Mouse (Mus musculus): ENCODE data around the gene Ccdc162. TPM values are rescaled to one million over a fixed set of nuclear protein-coding genes. Genes with fewer than 3 reads are reported as not detected.
A peak's percentile ranks its signal among the peaks of the same experiment; 100 is the strongest.

Gene Ccdc162
- polyA plus RNA-seq, 1 experiment from 2014 or later: 1.4 TPM

GRCm38 (mm10) chr10:41583383-41583782 is 133.1 kb downstream of the Ccdc162 start:
- H3K4me3 ChIP-seq: no peak overlapping the region
- peak overlapping the region; percentile 35; the same call in 1 of the 2 replicates for H3K27ac ChIP-seq
- H3K36me3 ChIP-seq: no peaks in the 10 kb centered on the region
- H3K27me3 ChIP-seq: no peaks in the 10 kb centered on the region
- ATAC-seq (ENCODE audit: low FRiP score): no peak
- no peak overlapping the region for H3K4me2 ChIP-seq (replicated peaks)
- no peaks in the 10 kb centered on the region for H3K9me3 ChIP-seq (replicated peaks)
- H3K9ac ChIP-seq: no peak overlapping the region
- peaks cover 7% of the 10 kb centered on the region; the same call in 1 of the 2 replicates for H3K4me1 ChIP-seq
- 67% methylated on average over 6 of the region's 6 CpGs for WGBS

DNA sequence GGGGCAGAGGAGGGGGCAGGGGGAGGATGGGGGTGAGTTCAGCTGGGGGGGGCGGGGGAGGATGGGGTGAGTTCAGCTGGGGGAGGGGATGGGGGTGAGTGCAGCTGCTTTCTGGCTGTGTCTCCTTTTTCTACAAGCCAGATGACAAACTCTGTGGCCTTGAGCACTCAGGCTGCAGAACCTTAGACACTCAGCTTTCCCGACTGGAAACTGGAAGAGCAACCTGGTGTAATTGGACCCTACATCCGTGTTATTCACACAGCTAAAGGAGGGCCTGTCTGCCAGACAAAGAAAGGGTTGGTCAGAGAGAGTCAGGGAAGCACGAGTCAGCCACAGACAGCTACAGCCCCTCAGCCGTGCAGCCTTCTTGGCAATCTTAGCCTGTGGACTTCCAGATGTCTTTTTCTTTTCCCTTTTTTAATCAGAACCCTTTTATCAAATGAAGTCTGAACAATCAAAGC is 133.5 kb downstream of the Ccdc162 start:
- H3K4me2 ChIP-seq (replicated peaks): no peak overlapping the region
- H3K36me3 ChIP-seq: no peaks in the 10 kb centered on the region
- no peaks in the 10 kb centered on the region for H3K9me3 ChIP-seq (replicated peaks)
- peaks cover 7% of the 10 kb centered on the region; the same call in 1 of the 2 replicates for H3K4me1 ChIP-seq
- 2% methylated on average over 4 of the region's 5 CpGs for WGBS
- H3K4me3 ChIP-seq: no peak overlapping the region
- no peaks in the 10 kb centered on the region for H3K27me3 ChIP-seq
- H3K27ac ChIP-seq: peak overlapping the region; percentile 35; the same call in 1 of the 2 replicates
- ATAC-seq (ENCODE audit: low FRiP score): no peak
- no peak overlapping the region for H3K9ac ChIP-seq

DNA sequence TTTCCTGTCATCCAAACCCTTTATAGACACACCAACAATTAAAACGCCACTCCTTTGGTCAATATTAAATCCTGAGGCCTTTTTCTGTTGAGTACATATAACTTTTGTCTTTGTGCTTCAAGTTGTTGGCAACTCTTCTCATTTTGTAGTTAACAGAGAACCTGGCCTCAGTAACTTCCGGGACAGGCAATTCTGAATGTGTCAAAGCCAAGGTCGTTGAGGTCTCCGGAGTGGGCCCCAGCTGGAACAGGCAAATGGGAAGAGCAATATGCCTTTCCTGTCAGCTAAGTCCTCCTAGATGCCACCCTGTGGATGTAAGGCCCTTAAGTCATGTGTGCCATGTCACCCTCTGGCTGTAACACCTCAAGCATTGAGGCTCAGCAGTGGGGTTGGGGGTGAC is 136.0 kb downstream of the Ccdc162 start:
- Histone ChIP-seq H3K9me3 (replicated peaks) (no peaks in the 10 kb centered on the region), H3K36me3 (no peaks in the 10 kb centered on the region), H3K27ac (no peak overlapping the region), H3K4me3 (no peak overlapping the region), H3K4me1 (peaks cover 7% of the 10 kb centered on the region; the same call in 1 of the 2 replicates), H3K4me2 (replicated peaks) (no peak overlapping the region), H3K9ac (no peak overlapping the region), H3K27me3 (no peaks in the 10 kb centered on the region)
- ATAC-seq (ENCODE audit: low FRiP score): no peak
- WGBS: 78% methylated on average over 4 of the region's 4 CpGs

DNA sequence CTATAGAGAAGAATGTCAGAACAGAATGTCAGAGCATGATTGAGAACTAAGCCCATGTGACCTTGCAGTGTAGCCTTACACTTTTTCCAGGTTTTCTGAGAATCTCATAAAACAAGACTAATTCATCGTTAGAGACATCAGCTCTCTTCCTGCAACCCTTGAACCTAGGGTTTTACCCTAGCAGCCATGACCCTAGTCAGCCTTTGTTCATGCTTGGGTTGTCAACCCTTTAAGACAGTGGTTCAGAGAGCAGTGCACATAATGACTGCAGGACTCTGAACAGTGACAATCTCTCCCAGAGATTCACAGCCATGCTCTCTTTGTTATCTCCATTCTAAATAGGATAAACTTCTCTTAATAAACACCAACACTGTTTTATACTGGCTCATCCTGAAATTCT is 137.9 kb downstream of the Ccdc162 start:
- no peaks in the 10 kb centered on the region for H3K27me3 ChIP-seq
- WGBS: 69% methylated on average over 1 of the region's 1 CpGs
- no peak overlapping the region for H3K4me2 ChIP-seq (replicated peaks)
- ATAC-seq (ENCODE audit: low FRiP score): no peak
- H3K4me3 ChIP-seq: no peak overlapping the region
- H3K4me1 ChIP-seq: peaks cover 7% of the 10 kb centered on the region; the same call in 1 of the 2 replicates
- no peaks in the 10 kb centered on the region for H3K9me3 ChIP-seq (replicated peaks)
- no peak overlapping the region for H3K27ac ChIP-seq
- no peak overlapping the region for H3K9ac ChIP-seq
- no peaks in the 10 kb centered on the region for H3K36me3 ChIP-seq

GRCm38 (mm10) chr10:41576328-41576833 is 140.1 kb downstream of the Ccdc162 start:
- H3K4me1 ChIP-seq: no peaks in the 10 kb centered on the region
- H3K9ac ChIP-seq: no peak overlapping the region
- H3K4me2 ChIP-seq (replicated peaks): no peak overlapping the region
- ATAC-seq (ENCODE audit: low FRiP score): no peak
- H3K4me3 ChIP-seq: no peak overlapping the region
- no peaks in the 10 kb centered on the region for H3K27me3 ChIP-seq
- no peaks in the 10 kb centered on the region for H3K9me3 ChIP-seq (replicated peaks)
- H3K27ac ChIP-seq: no peak overlapping the region
- 86% methylated on average over 7 of the region's 7 CpGs for WGBS
- H3K36me3 ChIP-seq: no peaks in the 10 kb centered on the region

- H3K36me3 ChIP-seq: no peaks in the 10 kb centered on the region
- H3K9ac ChIP-seq: no peak overlapping the region
- no peaks in the 10 kb centered on the region for H3K27me3 ChIP-seq
- H3K27ac ChIP-seq: no peak overlapping the region
- 74% methylated on average over 8 of the region's 8 CpGs for WGBS
- H3K4me2 ChIP-seq (replicated peaks): no peak overlapping the region
- H3K4me1 ChIP-seq: no peaks in the 10 kb centered on the region
- no peaks in the 10 kb centered on the region for H3K9me3 ChIP-seq (replicated peaks)
- no peak for ATAC-seq (ENCODE audit: low FRiP score)
- H3K4me3 ChIP-seq: no peak overlapping the region
Measured at GRCm38 (mm10) chr10:41575451-41576327, 140.7 kb downstream of the Ccdc162 start.

GRCm38 (mm10) chr10:41573190-41573589 is 143.2 kb downstream of the Ccdc162 start:
- Histone ChIP-seq H3K27ac (no peak overlapping the region), H3K36me3 (no peaks in the 10 kb centered on the region), H3K9me3 (replicated peaks) (no peaks in the 10 kb centered on the region), H3K9ac (no peak overlapping the region), H3K4me2 (replicated peaks) (no peak overlapping the region), H3K4me1 (no peaks in the 10 kb centered on the region), H3K4me3 (no peak overlapping the region), H3K27me3 (no peaks in the 10 kb centered on the region)
- WGBS: 32% methylated on average over 6 of the region's 6 CpGs
- ATAC-seq (ENCODE audit: low FRiP score): no peak

GRCm38 (mm10) chr10:41572274-41572673 is 144.2 kb downstream of the Ccdc162 start:
- no peaks in the 10 kb centered on the region for H3K36me3 ChIP-seq
- H3K9me3 ChIP-seq (replicated peaks): no peaks in the 10 kb centered on the region
- no peaks in the 10 kb centered on the region for H3K27me3 ChIP-seq
- no peak overlapping the region for H3K4me2 ChIP-seq (replicated peaks)
- H3K9ac ChIP-seq: no peak overlapping the region
- 85% methylated on average over 4 of the region's 4 CpGs for WGBS
- H3K4me3 ChIP-seq: no peak overlapping the region
- no peak overlapping the region for H3K27ac ChIP-seq
- ATAC-seq (ENCODE audit: low FRiP score): no peak
- H3K4me1 ChIP-seq: no peaks in the 10 kb centered on the region

DNA sequence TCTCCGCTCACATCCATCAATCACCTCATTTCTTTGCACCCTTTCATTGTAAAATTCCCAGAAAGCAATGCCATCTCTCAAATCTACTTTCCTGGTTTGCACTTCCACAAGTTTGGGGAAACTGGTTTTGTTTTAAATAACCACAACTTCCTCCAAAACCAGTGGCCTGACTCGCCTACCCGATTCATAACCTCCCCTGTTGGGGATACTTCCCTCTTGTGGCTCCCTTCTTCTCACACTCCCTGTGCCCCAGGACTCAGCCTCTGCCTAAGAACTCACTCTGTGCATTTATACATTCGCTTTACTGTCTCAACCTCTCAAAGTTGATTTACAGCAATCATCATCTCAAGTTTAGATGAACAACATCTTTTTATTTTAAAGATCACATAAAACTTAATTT is 145.4 kb downstream of the Ccdc162 start:
- H3K4me3 ChIP-seq: no peak overlapping the region
- no peak overlapping the region for H3K27ac ChIP-seq
- no peak for ATAC-seq (ENCODE audit: low FRiP score)
- no peaks in the 10 kb centered on the region for H3K9me3 ChIP-seq (replicated peaks)
- WGBS: 88% methylated on average over 4 of the region's 4 CpGs
- no peak overlapping the region for H3K9ac ChIP-seq
- no peaks in the 10 kb centered on the region for H3K36me3 ChIP-seq
- H3K4me1 ChIP-seq: no peaks in the 10 kb centered on the region
- no peaks in the 10 kb centered on the region for H3K27me3 ChIP-seq
- no peak overlapping the region for H3K4me2 ChIP-seq (replicated peaks)

DNA sequence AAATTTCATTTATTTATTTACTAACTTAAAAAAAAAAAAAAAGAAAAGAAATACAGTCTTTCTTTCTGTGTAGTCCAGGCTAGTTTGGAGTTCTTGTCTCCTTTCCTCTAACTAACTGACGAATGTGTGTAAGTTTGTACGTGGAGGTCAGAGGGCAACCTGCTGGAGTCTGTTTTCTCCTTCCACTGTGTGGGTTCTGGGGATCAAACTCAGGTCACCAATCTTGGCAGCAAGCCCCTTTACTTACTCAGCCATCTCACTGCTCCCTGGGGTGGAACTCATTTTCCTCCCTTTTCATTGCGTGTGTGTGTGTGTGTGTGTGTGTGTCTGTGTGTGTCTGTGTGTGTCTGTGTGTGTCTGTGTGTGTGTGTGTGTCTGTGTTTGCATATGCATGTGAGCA is 148.1 kb downstream of the Ccdc162 start:
- Histone ChIP-seq H3K27me3 (no peaks in the 10 kb centered on the region), H3K4me2 (replicated peaks) (no peak overlapping the region), H3K36me3 (no peaks in the 10 kb centered on the region), H3K27ac (no peak overlapping the region), H3K9ac (no peak overlapping the region), H3K4me3 (no peak overlapping the region), H3K4me1 (no peaks in the 10 kb centered on the region), H3K9me3 (replicated peaks) (no peaks in the 10 kb centered on the region)
- no peak for ATAC-seq (ENCODE audit: low FRiP score)
- WGBS: 36% methylated on average over 3 of the region's 3 CpGs

DNA sequence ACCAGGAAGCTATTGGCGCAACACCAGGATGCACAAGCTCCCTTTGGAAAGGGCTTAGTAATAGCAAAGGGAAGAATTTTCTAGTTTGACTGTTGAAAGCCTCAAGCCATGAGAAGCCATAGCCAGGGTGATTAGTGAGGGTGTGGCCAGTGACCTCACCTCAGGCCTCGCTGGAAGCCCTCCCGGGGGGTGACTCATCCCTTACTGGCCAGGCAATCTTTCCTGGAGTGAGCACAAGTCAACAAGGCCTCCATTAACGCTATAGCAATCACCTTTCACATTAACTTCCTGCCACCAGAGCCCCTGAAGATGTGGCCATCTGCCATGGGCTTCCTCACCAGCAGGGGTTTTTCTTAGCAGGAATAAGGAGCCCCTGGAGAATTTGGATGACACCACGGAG is 151.3 kb downstream of the Ccdc162 start:
- Histone ChIP-seq H3K27ac (no peak overlapping the region), H3K4me2 (replicated peaks) (no peak overlapping the region), H3K36me3 (no peaks in the 10 kb centered on the region), H3K4me1 (no peaks in the 10 kb centered on the region), H3K4me3 (no peak overlapping the region), H3K27me3 (no peaks in the 10 kb centered on the region), H3K9me3 (replicated peaks) (peaks cover 14% of the 10 kb centered on the region; the same call in 1 of the 2 replicates), H3K9ac (no peak overlapping the region)
- ATAC-seq (ENCODE audit: low FRiP score): no peak
- 38% methylated on average over 5 of the region's 5 CpGs for WGBS

DNA sequence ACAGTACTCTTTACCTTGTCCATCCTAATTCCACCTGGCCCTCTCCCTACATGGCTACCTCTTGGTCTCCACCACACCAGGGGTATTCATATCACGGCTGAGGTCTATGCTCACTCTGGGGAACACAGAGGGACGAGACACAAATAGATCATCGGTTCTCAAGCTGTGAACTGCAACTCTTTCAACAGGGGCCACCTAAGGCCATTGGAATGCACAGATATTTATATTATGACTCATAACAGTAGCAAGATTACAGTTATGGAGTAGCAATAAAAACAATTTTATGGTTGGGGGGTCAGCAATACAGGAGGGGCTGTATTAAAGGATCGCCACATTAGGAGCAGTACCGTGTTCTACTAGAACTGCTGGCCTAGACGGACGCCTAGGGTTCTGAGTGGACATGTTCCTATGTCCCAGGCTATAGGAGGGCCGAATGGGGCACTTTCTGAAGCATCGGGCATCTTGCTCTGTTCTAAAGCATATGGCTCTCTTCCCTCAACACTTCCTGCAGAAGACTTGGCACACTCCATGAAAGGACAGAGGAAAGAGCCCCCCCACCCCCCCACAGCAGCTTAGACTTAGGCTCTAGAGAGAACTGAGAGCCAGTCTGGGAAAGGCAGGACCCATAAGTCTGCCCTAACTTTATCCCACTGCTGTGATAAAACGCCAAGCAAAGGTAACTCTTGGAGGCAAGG is 154.6 kb downstream of the Ccdc162 start:
- WGBS: 90% methylated on average over 10 of the region's 10 CpGs
- Histone ChIP-seq H3K9ac (no peak overlapping the region), H3K27me3 (no peaks in the 10 kb centered on the region), H3K27ac (no peak overlapping the region), H3K9me3 (replicated peaks) (peaks cover 14% of the 10 kb centered on the region; the same call in 1 of the 2 replicates), H3K4me1 (no peaks in the 10 kb centered on the region), H3K4me3 (no peak overlapping the region), H3K36me3 (no peaks in the 10 kb centered on the region), H3K4me2 (replicated peaks) (no peak overlapping the region)
- ATAC-seq (ENCODE audit: low FRiP score): no peak
